Comparison of ENCODE assay signal across 28 mouse cellular contexts in genomic region chr17:28124368-28124767, GRCm38 (mm10). TPM values are rescaled to one million over a fixed set of nuclear protein-coding genes. Genes with fewer than 3 reads are reported as not detected.
DNase-seq lines count a peak whose midpoint lies in the region; ATAC-seq and TF ChIP-seq lines count a peak whose summit lies in the region.
"Had no signal": no experiment of that assay in that cellular context is flagged by ENCODE, and none has a peak within 500 bp of the region (broad histone marks: within the 10 kb centered on the region; RNA-seq: fewer than 3 reads in every experiment).

No protein-coding gene starts in this region.

- H3K27me3 ChIP-seq in forebrain, embryonic 10.5 days (ENCODE audit: poor library complexity, severe bottlenecking), result peaks cover 7% of the 10 kb centered on the region; the same call in 1 of the 2 replicates
- no peaks in the 10 kb centered on the region for H3K27me3 ChIP-seq in forebrain, embryonic 12.5 days
- no peaks in the 10 kb centered on the region for H3K27me3 ChIP-seq in midbrain, embryonic 10.5 days (ENCODE audit: low read depth, poor library complexity, severe bottlenecking)
- no peaks in the 10 kb centered on the region for H3K27me3 ChIP-seq in midbrain, embryonic 14.5 days (ENCODE audit: control insufficient read depth, insufficient read depth, low read length)
- no peaks in the 10 kb centered on the region for H3K27me3 ChIP-seq in Patski
- H3K27me3 ChIP-seq: forebrain, embryonic 15.5 days; hindbrain, embryonic 15.5 days; intestine, embryonic 15.5 days; midbrain, embryonic 12.5 days had no signal

- in situ Hi-C loops in Patski (cut with MboI; ENCODE audit: low pct_unique_long_range_greater_than_20kb), result no loop called here

- no peak for ATAC-seq in forebrain, embryonic 12.5 days (ENCODE audit: low FRiP score)
- ATAC-seq in midbrain, embryonic 14.5 days (ENCODE audit: low FRiP score, low TSS enrichment), result no peak
- peak; percentile 89 for ATAC-seq in Patski
- ATAC-seq: forebrain, embryonic 15.5 days; intestine, embryonic 15.5 days had no signal

- no peak overlapping the region for H3K4me2 ChIP-seq in forebrain, embryonic 12.5 days
- no peak overlapping the region for H3K4me2 ChIP-seq in midbrain, embryonic 14.5 days (ENCODE audit: low read length)
- H3K4me2 ChIP-seq: forebrain, embryonic 15.5 days; hindbrain, embryonic 15.5 days; intestine, embryonic 15.5 days had no signal

- no peaks in the 10 kb centered on the region for H3K36me3 ChIP-seq in forebrain, embryonic 10.5 days (replicated peaks)
- H3K36me3 ChIP-seq in forebrain, embryonic 12.5 days (replicated peaks), result no peaks in the 10 kb centered on the region
- H3K36me3 ChIP-seq in midbrain, embryonic 10.5 days, result no peaks in the 10 kb centered on the region
- H3K36me3 ChIP-seq in midbrain, embryonic 14.5 days (ENCODE audit: control insufficient read depth, insufficient read depth, low read length), result no peaks in the 10 kb centered on the region
- H3K36me3 ChIP-seq: forebrain, embryonic 15.5 days; G1E; heart, embryonic 10.5 days; hindbrain, embryonic 15.5 days; intestine, embryonic 15.5 days; midbrain, embryonic 12.5 days had no signal

- no peak for TF ChIP-seq CTCF in Patski (IDR thresholded peaks at IDR 0.05)

- no peak overlapping the region for H3K4me3 ChIP-seq in forebrain, embryonic 10.5 days
- H3K4me3 ChIP-seq in forebrain, embryonic 12.5 days (replicated peaks), result no peak overlapping the region
- no peak overlapping the region for H3K4me3 ChIP-seq in midbrain, embryonic 10.5 days
- H3K4me3 ChIP-seq in midbrain, embryonic 14.5 days (replicated peaks; ENCODE audit: low read depth, low read length), result no peak overlapping the region
- H3K4me3 ChIP-seq: erythroblast, embryonic 14.5 days; forebrain, embryonic 15.5 days; heart, embryonic 10.5 days; hindbrain, embryonic 15.5 days; intestine, embryonic 15.5 days; midbrain, embryonic 12.5 days had no signal

- 78% methylated on average over 8 of the region's 8 CpGs for WGBS in forebrain, embryonic 10.5 days
- 78% methylated on average over 8 of the region's 8 CpGs for WGBS in forebrain, embryonic 12.5 days
- WGBS in midbrain, embryonic 10.5 days, result 76% methylated on average over 8 of the region's 8 CpGs
- WGBS in midbrain, embryonic 14.5 days, result 56% methylated on average over 8 of the region's 8 CpGs

- no peaks in the 10 kb centered on the region for H3K9me3 ChIP-seq in forebrain, embryonic 10.5 days
- H3K9me3 ChIP-seq in forebrain, embryonic 12.5 days, result no peaks in the 10 kb centered on the region
- no peaks in the 10 kb centered on the region for H3K9me3 ChIP-seq in midbrain, embryonic 10.5 days (replicated peaks)
- H3K9me3 ChIP-seq in midbrain, embryonic 14.5 days (ENCODE audit: control insufficient read depth, low read length), result no peaks in the 10 kb centered on the region
- H3K9me3 ChIP-seq: forebrain, embryonic 15.5 days; G1E; heart, embryonic 10.5 days; hindbrain, embryonic 15.5 days; intestine, embryonic 15.5 days; midbrain, embryonic 12.5 days had no signal

- H3K27ac ChIP-seq in forebrain, embryonic 10.5 days, result peak overlapping the region; percentile 81
- H3K27ac ChIP-seq in forebrain, embryonic 12.5 days, result no peak overlapping the region
- H3K27ac ChIP-seq in midbrain, embryonic 10.5 days (replicated peaks), result peak overlapping the region; percentile 87
- no peak overlapping the region for H3K27ac ChIP-seq in midbrain, embryonic 14.5 days (replicated peaks; ENCODE audit: low read depth, low read length)
- H3K27ac ChIP-seq: forebrain, embryonic 15.5 days; heart, embryonic 10.5 days; hindbrain, embryonic 15.5 days; intestine, embryonic 15.5 days; midbrain, embryonic 12.5 days had no signal

- peaks cover 25% of the 10 kb centered on the region for H3K4me1 ChIP-seq in forebrain, embryonic 10.5 days
- H3K4me1 ChIP-seq in forebrain, embryonic 12.5 days, result peaks cover 14% of the 10 kb centered on the region
- peaks cover 28% of the 10 kb centered on the region for H3K4me1 ChIP-seq in midbrain, embryonic 10.5 days
- H3K4me1 ChIP-seq in midbrain, embryonic 14.5 days (ENCODE audit: control insufficient read depth, insufficient read depth, low read length), result peaks cover 15% of the 10 kb centered on the region
- H3K4me1 ChIP-seq: intestine, embryonic 15.5 days had no signal

- CTCF ChIA-PET in Patski (lab: Charles Lee), result no interaction called here

- intact Hi-C loops in left cerebral cortex, postnatal 14 days (cut with DNase I), result no loop called here

- no peak for DNase-seq in forebrain, embryonic 10.5 days (ENCODE audit: extremely low spot score, low spot score)
- no peak for DNase-seq in midbrain, embryonic 10.5 days (ENCODE audit: low spot score)
- DNase-seq in midbrain, embryonic 14.5 days, result no peak
- DNase-seq in Patski (ENCODE audit: low read depth, low spot score), result peak; percentile 70
- DNase-seq in lung, postnatal 36 days, result peak; percentile 31
- no peak for DNase-seq in left cerebral cortex, postnatal 14 days (ENCODE audit: low spot score in 2 of 2)
- DNase-seq: adrenal gland, postnatal 14 days; B cell, adult 2 months; cerebellum, adult 2 months; cerebellum, postnatal 25 days; heart, postnatal 4 days; kidney, adult 9 months; kidney, postnatal 25 days; right cerebral cortex, postnatal 25 days; spleen, adult 18-20 months; thymus, postnatal 14 days had no signal

- POLR2A ChIA-PET in Patski (lab: Charles Lee), result no interaction called here

- no peak overlapping the region for H3K9ac ChIP-seq in forebrain, embryonic 12.5 days
- H3K9ac ChIP-seq in midbrain, embryonic 14.5 days (replicated peaks; ENCODE audit: low read length), result no peak overlapping the region
- H3K9ac ChIP-seq: forebrain, embryonic 15.5 days; hindbrain, embryonic 15.5 days; intestine, embryonic 15.5 days; midbrain, embryonic 12.5 days had no signal

RNA-seq across cellular contexts. Expression of gene Scube3, which starts 17.6 kb away (rescaled TPM):
- 11.5 and 13.9 TPM in 2 replicates for polyA plus RNA-seq in forebrain, embryonic 10.5 days (2016; fragmentation: Nextera tagmentation; extraction: Ambion mirVana)
- 6.9 and 7.0 TPM in 2 replicates for polyA plus RNA-seq in forebrain, embryonic 12.5 days (2016; fragmentation: Nextera tagmentation; extraction: Ambion mirVana)
- 9.5 and 10.8 TPM in 2 replicates for polyA plus RNA-seq in midbrain, embryonic 10.5 days (2016; fragmentation: Nextera tagmentation; extraction: Ambion mirVana)
- polyA plus RNA-seq in midbrain, embryonic 14.5 days (2014; fragmentation: Nextera tagmentation; extraction: Ambion mirVana), result 7.3 and 8.0 TPM in 2 replicates
- 17.9 TPM for polyA plus RNA-seq in Patski (2021)
- 1 to 10 TPM; 1.1 to 2.1 TPM for total RNA-seq in left cerebral cortex, postnatal 14 days (2021)
- total RNA-seq: granulocyte monocyte progenitor cell, adult 5-6 weeks; liver, adult 2 months had no signal
- polyA plus RNA-seq: erythroblast, embryonic 14.5 days; G1E had no signal

RNA-seq across cellular contexts. Expression of gene Tcp11, which starts 43.9 kb away (rescaled TPM):
- polyA plus RNA-seq in forebrain, embryonic 10.5 days (2016; fragmentation: Nextera tagmentation; extraction: Ambion mirVana), result 0.68 and 0.85 TPM in 2 replicates
- 1.1 and 1.6 TPM in 2 replicates for polyA plus RNA-seq in forebrain, embryonic 12.5 days (2016; fragmentation: Nextera tagmentation; extraction: Ambion mirVana)
- 0.86 and 1.2 TPM in 2 replicates for polyA plus RNA-seq in midbrain, embryonic 10.5 days (2016; fragmentation: Nextera tagmentation; extraction: Ambion mirVana)
- 0.88 and 1.1 TPM in 2 replicates for polyA plus RNA-seq in midbrain, embryonic 14.5 days (2014; fragmentation: Nextera tagmentation; extraction: Ambion mirVana)
- 0.05 TPM for polyA plus RNA-seq in Patski (2021)
- total RNA-seq in left cerebral cortex, postnatal 14 days (2021), result 1 to 10 TPM; 1.3 to 1.6 TPM
- total RNA-seq: adrenal gland, postnatal 14 days; CH12.LX; G1E; gastrocnemius, adult 8-10 months; liver, adult 2 months had no signal
- polyA plus RNA-seq: erythroblast, embryonic 14.5 days; G1E; liver, adult 2 months had no signal

RNA-seq across cellular contexts. Expression of gene Zfp523, which starts 52.6 kb away (rescaled TPM):
- polyA plus RNA-seq in forebrain, embryonic 10.5 days (2016; fragmentation: Nextera tagmentation; extraction: Ambion mirVana), result 32.6 and 35.6 TPM in 2 replicates
- 43.6 and 44.7 TPM in 2 replicates for polyA plus RNA-seq in forebrain, embryonic 12.5 days (2016; fragmentation: Nextera tagmentation; extraction: Ambion mirVana)
- polyA plus RNA-seq in midbrain, embryonic 10.5 days (2016; fragmentation: Nextera tagmentation; extraction: Ambion mirVana), result 32.4 and 38.0 TPM in 2 replicates
- polyA plus RNA-seq in midbrain, embryonic 14.5 days (2014; fragmentation: Nextera tagmentation; extraction: Ambion mirVana), result 41.8 and 51.9 TPM in 2 replicates
- 65.9 TPM for polyA plus RNA-seq in Patski (2021)
- total RNA-seq in left cerebral cortex, postnatal 14 days (2021), result 100 to 1,000 TPM in 1 of 2 experiments, 10 to 100 TPM in 1; 97.0 to 105 TPM

Comparison
In these comparisons a context has a peak if more than half of its experiments do, and no peak if none do; other contexts are left out.
1. H3K27ac ChIP-seq: peak in forebrain, embryonic 10.5 days (single experiment) and midbrain, embryonic 10.5 days (single experiment); none in forebrain, embryonic 12.5 days (single experiment) and midbrain, embryonic 14.5 days (single experiment).
2. DNase-seq: peak in Patski (single experiment) and lung, postnatal 36 days (single experiment); none in forebrain, embryonic 10.5 days (single experiment), midbrain, embryonic 10.5 days (single experiment), midbrain, embryonic 14.5 days (single experiment) and left cerebral cortex, postnatal 14 days (0 of 2).